Mouse (Mus musculus) layer of hippocampus, adult 2 months (tissue): ENCODE data around the gene Gpr1. TPM values are rescaled to one million over a fixed set of nuclear protein-coding genes. Genes with fewer than 3 reads are reported as not detected.
"Not testable (repeated sequence)": the region's sequence is repeated elsewhere in the genome, so short reads cannot be mapped to it uniquely, and the experiment has no call there.

Experiments used
- DNase-seq, 2 experiments: peaks; one replicate each; pipeline ENCODE4 v3.0.0; 2022; ENCODE audit warnings: low spot score in 2 of 2
- H3K27ac ChIP-seq: fragments of 200-600 bp; 2 replicates; pipeline ENCODE4 v1.8.1; 2022
- H3K4me3 ChIP-seq: fragments of 200-600 bp; 2 replicates; pipeline ENCODE4 v1.8.1; 2022; ENCODE audit warnings: mild to moderate bottlenecking
- CTCF ChIP-seq: fragments of 200-600 bp; conservative IDR thresholded peaks from 2 replicates; pipeline ENCODE4 v1.8.1; 2022; ENCODE audit warnings: antibody characterized with exemption, mild to moderate bottlenecking, moderate library complexity
- microRNA-seq, 2 experiments: library from miRNA; unstranded; fragments of <30 nt; microRNA quantifications; one replicate each; pipeline ENCODE4 v1.2.0; 2021
- total RNA-seq, 2 experiments: library from RNA; stranded (reverse); gene quantifications; 2 replicates each; pipeline ENCODE4 v1.2.3; 2021

Gpr1 gene
- total RNA-seq, 2 experiments from 2014 or later = 0.49 to 0.61 TPM

- TF ChIP-seq CTCF = no peak
- DNase-seq = no peak
- Histone ChIP-seq H3K27ac (no peak overlapping the region), H3K4me3 (no peak overlapping the region)
Measured at GRCm38 (mm10) chr1:63182212-63182611, 32.1 kb downstream of the Gpr1 start.

GRCm38 (mm10) chr1:63181480-63181879 is 32.9 kb downstream of the Gpr1 start:
- TF ChIP-seq CTCF = no peak
- Histone ChIP-seq H3K27ac (no peak overlapping the region), H3K4me3 (no peak overlapping the region)
- DNase-seq = no peak

- peak; percentile 92 to 94 for DNase-seq
- Histone ChIP-seq H3K4me3 (no peak overlapping the region), H3K27ac (no peak overlapping the region)
- TF ChIP-seq CTCF = peak; percentile 94
Measured at GRCm38 (mm10) chr1:63181019-63181418, 33.3 kb downstream of the Gpr1 start.

DNA sequence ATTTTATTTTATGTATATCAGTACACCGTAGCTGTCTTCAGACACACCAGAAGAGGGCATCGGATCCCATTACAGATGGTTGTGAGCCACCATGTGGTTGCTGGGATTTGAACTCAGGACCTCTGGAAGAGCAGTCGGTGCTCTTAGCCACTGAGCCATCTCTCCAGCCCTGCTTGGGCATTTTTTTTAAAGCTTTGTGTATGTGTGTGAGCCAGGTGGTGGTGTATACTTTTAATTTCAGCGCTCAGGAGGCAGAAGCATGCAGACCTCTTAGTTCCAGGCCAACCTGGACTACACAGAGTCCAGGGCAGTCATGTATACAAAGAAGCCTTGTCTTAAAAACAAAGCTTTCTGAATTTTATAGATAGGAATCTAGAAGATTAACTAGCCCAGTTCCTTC is 33.8 kb downstream of the Gpr1 start:
- not testable (repeated sequence) for H3K27ac ChIP-seq, DNase-seq, H3K4me3 ChIP-seq

DNA sequence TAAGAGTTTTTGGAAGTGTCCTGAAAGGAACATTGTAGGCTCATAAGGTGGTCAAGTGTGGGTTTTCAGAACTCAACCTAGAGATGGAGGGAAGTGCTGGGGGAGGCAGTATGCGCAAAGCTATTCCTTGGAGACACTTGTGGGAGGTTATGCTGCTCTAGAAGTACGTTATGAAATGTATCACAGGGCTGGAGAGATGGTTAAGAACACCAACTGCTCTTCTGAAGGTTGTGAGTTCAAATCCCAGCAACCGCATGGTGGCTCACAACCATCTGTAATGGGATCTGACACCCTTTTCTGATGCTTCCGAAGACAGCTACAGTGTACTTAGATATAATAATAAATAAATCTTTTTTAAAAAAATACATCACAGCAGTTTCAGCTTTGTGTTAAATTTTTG is 34.2 kb downstream of the Gpr1 start:
- no peak overlapping the region for H3K4me3 ChIP-seq
- DNase-seq = no peak
- no peak overlapping the region for H3K27ac ChIP-seq
- no peak for TF ChIP-seq CTCF

- peak overlapping the region; percentile 99; the same call in 1 of the 2 replicates for H3K4me3 ChIP-seq
- TF ChIP-seq CTCF = no peak
- DNase-seq = no peak
- no peak overlapping the region for H3K27ac ChIP-seq
Measured at GRCm38 (mm10) chr1:63178308-63178707, 36.0 kb downstream of the Gpr1 start.

DNA sequence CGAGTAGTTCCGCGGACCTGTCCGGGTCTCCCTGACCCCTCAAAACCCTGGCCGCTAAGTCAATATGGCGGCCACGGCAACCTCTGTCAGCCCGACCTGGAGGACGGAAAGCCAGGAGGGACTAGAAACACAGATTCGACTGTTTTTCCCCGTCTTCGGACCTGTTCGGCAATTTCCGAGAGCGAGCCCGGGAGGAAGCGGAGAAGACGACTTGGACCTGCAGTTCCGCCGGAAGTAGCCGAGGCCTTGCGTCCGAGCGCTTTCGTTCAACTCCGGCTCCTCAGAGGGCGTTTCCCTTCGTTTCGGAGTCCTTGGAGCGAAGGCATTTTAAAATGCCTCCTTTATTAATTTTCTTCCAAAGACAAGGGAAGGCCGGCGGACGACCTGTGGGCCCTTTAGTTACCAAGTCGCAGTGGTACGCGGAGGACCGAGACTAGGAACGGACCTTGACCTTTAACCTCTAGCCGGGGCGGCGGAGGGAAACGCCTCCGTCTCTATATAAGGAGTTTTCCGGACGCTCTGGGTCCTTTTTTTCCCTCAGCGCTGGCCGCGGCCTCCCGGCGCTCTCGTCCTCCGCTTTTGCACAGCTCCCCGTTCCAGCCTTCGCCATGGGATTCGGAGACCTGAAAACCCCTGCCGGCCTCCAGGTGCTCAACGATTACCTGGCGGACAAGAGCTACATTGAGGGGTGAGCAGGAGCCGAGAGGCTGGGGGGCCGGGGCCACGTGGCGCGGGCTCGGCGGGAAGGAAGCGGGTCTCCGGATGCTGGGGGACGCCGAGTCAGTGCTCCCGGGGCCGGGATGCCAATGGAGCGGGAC is 37.5 kb downstream of the Gpr1 start, which contains the start of the genes Eef1b2 and Ndufs1:
Gene Eef1b2, plus strand, starts transcription at position 222 of the 818 bp plus-strand sequence.
Gene Ndufs1, minus strand, starts transcription at position 230 of the 818 bp plus-strand sequence.
- Histone ChIP-seq H3K27ac (peak within 1 kb of the TSS; percentile 98), H3K4me3 (peak within 1 kb of the TSS; percentile 99)
- peak; percentile 98 for DNase-seq
- no peak for TF ChIP-seq CTCF

DNA sequence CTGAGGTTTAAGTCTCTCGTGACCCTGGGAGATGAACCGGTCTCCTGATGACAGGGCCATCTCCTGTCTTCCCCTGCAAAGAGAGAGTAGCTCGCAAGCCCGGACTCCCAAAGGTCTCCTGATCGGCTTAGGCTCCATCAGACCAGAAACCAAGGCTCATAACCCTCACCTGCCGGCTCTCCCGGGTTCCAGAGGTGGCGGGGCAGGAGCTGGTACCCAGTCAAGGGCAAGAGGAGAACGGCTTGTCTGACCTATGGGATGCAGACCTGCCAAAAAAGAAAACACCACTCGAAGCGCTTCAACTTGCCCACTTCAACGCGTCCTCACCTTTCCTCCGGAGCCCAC is 38.1 kb downstream of the Gpr1 start:
- TF ChIP-seq CTCF = no peak
- Histone ChIP-seq H3K27ac (peak overlapping the region; percentile 98), H3K4me3 (peak overlapping the region; percentile 99)
- no peak for DNase-seq

- no peak for DNase-seq
- TF ChIP-seq CTCF = no peak
- peak overlapping the region; percentile 98 for H3K27ac ChIP-seq
- H3K4me3 ChIP-seq = peak overlapping the region; percentile 99
Measured at GRCm38 (mm10) chr1:63175853-63176252, 38.5 kb downstream of the Gpr1 start.

DNA sequence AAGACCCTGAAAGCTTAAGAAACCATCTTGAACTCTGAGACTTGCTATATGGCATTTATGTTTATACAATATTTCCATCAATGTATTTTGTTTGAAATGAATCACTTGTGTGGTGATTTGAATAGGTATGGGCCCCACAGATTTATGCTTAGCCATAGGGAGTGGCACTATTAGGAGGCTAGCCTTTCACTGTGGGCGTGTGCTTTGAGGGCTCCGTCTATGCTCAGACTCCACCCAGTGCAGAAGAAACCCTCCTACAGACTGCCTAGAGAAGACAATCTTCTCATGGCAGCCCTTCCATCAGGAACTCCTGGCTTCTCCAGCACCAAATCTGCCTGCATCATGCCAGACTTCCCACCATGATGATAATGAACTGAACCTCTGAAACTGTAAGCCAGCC is 45.7 kb downstream of the Gpr1 start:
- no peak for DNase-seq
- Histone ChIP-seq H3K4me3 (no peak overlapping the region), H3K27ac (no peak overlapping the region)
- TF ChIP-seq CTCF = no peak

DNA sequence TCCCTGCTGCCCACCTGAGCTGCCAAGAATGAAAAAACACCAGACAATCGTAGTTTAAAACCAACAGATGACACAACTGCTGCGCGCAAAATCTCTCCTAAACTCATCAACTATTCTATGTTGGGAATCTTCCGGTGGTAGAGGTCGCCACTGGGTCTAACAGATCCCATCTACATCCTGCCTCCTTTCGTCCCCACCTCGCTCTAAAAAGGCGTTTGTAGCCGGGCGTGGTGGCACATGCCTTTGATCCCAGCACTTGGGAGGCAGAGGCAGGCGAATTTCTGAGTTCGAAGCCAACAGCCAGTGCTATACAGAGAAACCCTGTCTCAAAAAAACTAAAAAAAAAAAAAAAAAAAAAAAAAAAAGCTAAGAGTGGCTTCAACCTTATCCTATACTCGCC is 74.1 kb downstream of the Gpr1 start:
- H3K27ac ChIP-seq = no peak overlapping the region
- H3K4me3 ChIP-seq = no peak overlapping the region
- TF ChIP-seq CTCF = no peak
- no peak for DNase-seq

DNA sequence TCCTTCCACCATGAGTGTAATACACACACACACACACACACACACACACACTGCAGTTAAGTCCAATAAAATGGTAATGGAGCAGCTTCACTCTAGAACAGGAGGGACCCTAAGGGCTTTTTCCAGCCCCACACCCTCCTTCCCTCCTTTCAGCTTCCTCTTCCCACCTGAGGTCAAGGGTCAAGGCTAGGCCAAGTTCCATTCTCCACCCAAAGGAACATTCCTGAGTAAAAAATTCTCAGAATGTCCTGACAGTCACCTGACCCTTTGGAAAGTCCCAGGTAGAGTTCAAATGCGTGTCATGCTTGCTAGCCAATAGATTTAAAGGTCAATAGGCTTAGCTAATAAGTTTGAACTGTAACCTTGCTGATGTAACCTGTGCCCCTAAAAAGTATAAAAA is 75.8 kb downstream of the Gpr1 start:
- H3K27ac ChIP-seq, DNase-seq, H3K4me3 ChIP-seq: not testable (repeated sequence)

DNA sequence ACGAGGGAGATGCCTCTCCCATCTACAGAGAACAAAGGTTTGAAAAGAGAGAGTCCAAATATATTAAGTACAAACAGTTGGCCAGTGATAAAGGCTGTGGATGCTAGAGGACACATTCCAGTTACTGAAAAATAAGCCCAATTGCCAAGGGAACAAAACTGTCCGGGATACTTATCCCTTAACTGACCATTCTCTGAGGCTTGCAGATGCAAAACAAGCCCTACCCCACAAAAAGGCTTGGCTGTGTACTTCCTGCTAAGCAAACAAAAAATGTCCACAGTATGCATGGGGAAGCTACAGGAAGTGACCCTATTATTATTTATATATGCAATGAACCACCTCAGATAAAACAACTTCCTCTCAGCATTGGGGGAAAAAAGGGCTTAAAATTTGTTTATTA is 76.4 kb downstream of the Gpr1 start:
- no peak for DNase-seq
- Histone ChIP-seq H3K27ac (no peak overlapping the region), H3K4me3 (no peak overlapping the region)
- no peak for TF ChIP-seq CTCF

- Histone ChIP-seq H3K27ac (no peak overlapping the region), H3K4me3 (no peak overlapping the region)
- no peak for TF ChIP-seq CTCF
- no peak for DNase-seq
Measured at GRCm38 (mm10) chr1:63134530-63134929, 79.8 kb downstream of the Gpr1 start.

Small RNA genes within 50 kb of the gene (microRNA-seq; reads per million reads assigned to microRNA genes)
- 0 reads per million in 2 experiments for gene Gm24557
- 0 reads per million in 2 experiments for gene Gm27512

Other genes with a start within 250 kb of the Gpr1 start
- gene Ino80d, start 99.9 kb downstream of the Gpr1 start, total RNA-seq = 10 to 100 TPM; 32.9 to 33.0 TPM
- 100 to 1,000 TPM; 343 to 345 TPM for gene Eef1b2, start 37.7 kb downstream of the Gpr1 start, total RNA-seq
- 100 to 1,000 TPM; 153 to 155 TPM for gene Ndufs1, start 37.7 kb downstream of the Gpr1 start, total RNA-seq
- 10 to 100 TPM; 13.0 to 17.3 TPM for gene Zdbf2, start 58.7 kb upstream of the Gpr1 start, total RNA-seq
- gene Adam23, start 231.3 kb upstream of the Gpr1 start, total RNA-seq = 100 to 1,000 TPM; 129 to 131 TPM